Mouse (Mus musculus) spleen, adult 2 months (tissue): ENCODE data around the gene Ccrl2. TPM values are rescaled to one million over a fixed set of nuclear protein-coding genes. Genes with fewer than 3 reads are reported as not detected.
A peak's percentile ranks its signal among the peaks of the same experiment; 100 is the strongest.

Source experiments
- DNase-seq, 2 experiments: peaks; one replicate each; pipeline versions ENCODE4 v3.0.0 to v3.0.0-alpha.2; 2012 to 2021; ENCODE audit warnings: low spot score in 2 of 2, low read depth in 1 of 2
- H3K27ac ChIP-seq: fragments of 200-500 bp; 2 replicates; pipeline ENCODE4 v1.5.1; 2012; ENCODE audit warnings: low read length, inconsistent platforms; ENCODE audit not compliant: insufficient read depth
- H3K27me3 ChIP-seq: fragments of 200-500 bp; 2 replicates; pipeline ENCODE4 v1.6.1; 2012; ENCODE audit warnings: mild to moderate bottlenecking, moderate library complexity, low read length, inconsistent platforms; ENCODE audit not compliant: control insufficient read depth, insufficient read depth
- H3K36me3 ChIP-seq: fragments of 200-500 bp; 2 replicates; pipeline ENCODE4 v1.6.1; 2012; ENCODE audit warnings: mild to moderate bottlenecking, low read length, inconsistent platforms; ENCODE audit not compliant: control insufficient read depth, insufficient read depth
- H3K4me1 ChIP-seq: fragments of 200-500 bp; 2 replicates; pipeline ENCODE4 v1.6.1; 2011; ENCODE audit warnings: inconsistent platforms; ENCODE audit not compliant: control insufficient read depth, insufficient read depth, insufficient read length
- H3K4me3 ChIP-seq: fragments of 200-500 bp; 2 replicates; pipeline ENCODE4 v1.5.1; 2011; ENCODE audit warnings: mild to moderate bottlenecking, inconsistent platforms; ENCODE audit not compliant: insufficient read depth, insufficient read length; ENCODE audit errors: extremely low read depth
- CTCF ChIP-seq: fragments of 200-500 bp; IDR thresholded peaks from 2 replicates; pipeline ENCODE4 v1.5.1; 2011; ENCODE audit warnings: mild to moderate bottlenecking, inconsistent platforms; ENCODE audit not compliant: insufficient read depth, insufficient read length, insufficient replicate concordance; ENCODE audit errors: extremely low read depth
- POLR2A ChIP-seq: fragments of 200-500 bp; IDR thresholded peaks from 2 replicates; pipeline ENCODE4 v1.6.1; 2011; ENCODE audit warnings: low read depth, low read length, inconsistent platforms
- WGBS: fragments of 180-500 bp; shearing (Covaris S2); methylation state at CpG from one replicate; pipeline ENCODE4 v1.1.7; 2018; 5-methylcytosine and 5-hydroxymethylcytosine counted together
- polyA plus RNA-seq: library from polyadenylated mRNA; depleted of rRNA; stranded (reverse); fragments of >200 nt; gene quantifications from 2 replicates; pipeline ENCODE4 v1.2.3, GENCODE M21; 2012

Gene Ccrl2
- polyA plus RNA-seq, 1 experiment: 5.4 TPM

- Histone ChIP-seq H3K36me3 (no peaks in the 10 kb centered on the region), H3K4me3 (no peak overlapping the region), H3K4me1 (peaks cover 13% of the 10 kb centered on the region; the same call in 1 of the 2 replicates), H3K27ac (no peak overlapping the region), H3K27me3 (no peaks in the 10 kb centered on the region)
- 81% methylated on average over 9 of the region's 9 CpGs for WGBS
- no peak for DNase-seq
- TF ChIP-seq CTCF: no peak
- TF ChIP-seq POLR2A: no peak
These were observed 2.4 kb downstream of the Ccrl2 start for GRCm38 (mm10) chr9:111054923-111055322.

- no peaks in the 10 kb centered on the region for H3K36me3 ChIP-seq
- 90% methylated on average over 3 of the region's 3 CpGs for WGBS
- H3K27ac ChIP-seq: 0 out of 2 replicates have a peak overlapping the region, but pooled peaks have one; percentile 0
- DNase-seq: no peak
- no peak overlapping the region for H3K4me3 ChIP-seq
- peaks cover 8% of the 10 kb centered on the region; the same call in 1 of the 2 replicates for H3K4me1 ChIP-seq
- TF ChIP-seq POLR2A: no peak
- H3K27me3 ChIP-seq: no peaks in the 10 kb centered on the region
These were observed 8.9 kb downstream of the Ccrl2 start for GRCm38 (mm10) chr9:111048452-111048851.

GRCm38 (mm10) chr9:111047266-111047665, 10.1 kb downstream of the Ccrl2 start:
- TF ChIP-seq POLR2A: no peak
- TF ChIP-seq CTCF: no peak
- DNase-seq: no peak
- WGBS: 30% methylated on average over 5 of the region's 5 CpGs
- no peaks in the 10 kb centered on the region for H3K27me3 ChIP-seq
- no peaks in the 10 kb centered on the region for H3K36me3 ChIP-seq
- no peak overlapping the region for H3K4me3 ChIP-seq
- peaks cover 8% of the 10 kb centered on the region; the same call in 1 of the 2 replicates for H3K4me1 ChIP-seq
- H3K27ac ChIP-seq: no peak overlapping the region

- peak in 1 of 2 experiments; percentile 9 for DNase-seq
These were observed 11.1 kb downstream of the Ccrl2 start for GRCm38 (mm10) chr9:111046222-111046621.

GRCm38 (mm10) chr9:111042266-111042665, 15.1 kb downstream of the Ccrl2 start:
- TF ChIP-seq POLR2A: no peak
- no peak for TF ChIP-seq CTCF
- Histone ChIP-seq H3K4me1 (peaks cover 8% of the 10 kb centered on the region; the same call in 1 of the 2 replicates), H3K27me3 (no peaks in the 10 kb centered on the region), H3K36me3 (no peaks in the 10 kb centered on the region), H3K27ac (no peak overlapping the region), H3K4me3 (no peak overlapping the region)
- WGBS: 68% methylated on average over 5 of the region's 5 CpGs
- no peak for DNase-seq

More at GRCm38 (mm10) chr9:111046222-111046621, 11.1 kb downstream of the Ccrl2 start:
- WGBS: 6% methylated on average over 3 of the region's 3 CpGs
- Histone ChIP-seq H3K27me3 (no peaks in the 10 kb centered on the region), H3K27ac (peak overlapping the region; percentile 53), H3K4me3 (no peak overlapping the region), H3K36me3 (no peaks in the 10 kb centered on the region), H3K4me1 (peaks cover 8% of the 10 kb centered on the region; the same call in 1 of the 2 replicates)
- TF ChIP-seq POLR2A (no peak), CTCF (no peak)

GRCm38 (mm10) chr9:111039966-111040365, 17.4 kb downstream of the Ccrl2 start:
- Histone ChIP-seq H3K4me3 (no peak overlapping the region), H3K27me3 (no peaks in the 10 kb centered on the region), H3K27ac (no peak overlapping the region), H3K4me1 (no peaks in the 10 kb centered on the region), H3K36me3 (no peaks in the 10 kb centered on the region)
- TF ChIP-seq POLR2A (no peak), CTCF (no peak)
- DNase-seq: no peak
- 73% methylated on average over 4 of the region's 4 CpGs for WGBS

- DNase-seq: no peak
- Histone ChIP-seq H3K4me3 (no peak overlapping the region), H3K27ac (no peak overlapping the region), H3K4me1 (no peaks in the 10 kb centered on the region), H3K36me3 (no peaks in the 10 kb centered on the region), H3K27me3 (no peaks in the 10 kb centered on the region)
- TF ChIP-seq POLR2A (no peak), CTCF (no peak)
- 77% methylated on average over 4 of the region's 4 CpGs for WGBS
These were observed 23.6 kb downstream of the Ccrl2 start for GRCm38 (mm10) chr9:111033717-111034116.

- no peak overlapping the region for H3K4me3 ChIP-seq
- TF ChIP-seq CTCF: no peak
- no peak for TF ChIP-seq POLR2A
- DNase-seq: no peak
- no peaks in the 10 kb centered on the region for H3K36me3 ChIP-seq
- H3K4me1 ChIP-seq: no peaks in the 10 kb centered on the region
- H3K27me3 ChIP-seq: no peaks in the 10 kb centered on the region
- no peak overlapping the region for H3K27ac ChIP-seq
- WGBS: 80% methylated on average over 10 of the region's 10 CpGs
These were observed 30.5 kb downstream of the Ccrl2 start for GRCm38 (mm10) chr9:111026791-111027190.
